Mouse (Mus musculus) lung, adult 2 months (tissue): ENCODE measurements around the gene Plxna1.

Source experiments
- CTCF ChIP-seq: fragments of 200-500 bp; IDR thresholded peaks from 2 replicates; pipeline ENCODE4 v1.5.1; 2011; ENCODE audit warnings: mild to moderate bottlenecking, low read length, control low read depth; ENCODE audit not compliant: insufficient read depth
- POLR2A ChIP-seq: fragments of 200-500 bp; IDR thresholded peaks from 2 replicates; pipeline ENCODE4 v1.6.1; 2011; ENCODE audit warnings: low read depth, mild to moderate bottlenecking, control low read depth, low read length, borderline replicate concordance; ENCODE audit errors: extremely low read depth

DNA sequence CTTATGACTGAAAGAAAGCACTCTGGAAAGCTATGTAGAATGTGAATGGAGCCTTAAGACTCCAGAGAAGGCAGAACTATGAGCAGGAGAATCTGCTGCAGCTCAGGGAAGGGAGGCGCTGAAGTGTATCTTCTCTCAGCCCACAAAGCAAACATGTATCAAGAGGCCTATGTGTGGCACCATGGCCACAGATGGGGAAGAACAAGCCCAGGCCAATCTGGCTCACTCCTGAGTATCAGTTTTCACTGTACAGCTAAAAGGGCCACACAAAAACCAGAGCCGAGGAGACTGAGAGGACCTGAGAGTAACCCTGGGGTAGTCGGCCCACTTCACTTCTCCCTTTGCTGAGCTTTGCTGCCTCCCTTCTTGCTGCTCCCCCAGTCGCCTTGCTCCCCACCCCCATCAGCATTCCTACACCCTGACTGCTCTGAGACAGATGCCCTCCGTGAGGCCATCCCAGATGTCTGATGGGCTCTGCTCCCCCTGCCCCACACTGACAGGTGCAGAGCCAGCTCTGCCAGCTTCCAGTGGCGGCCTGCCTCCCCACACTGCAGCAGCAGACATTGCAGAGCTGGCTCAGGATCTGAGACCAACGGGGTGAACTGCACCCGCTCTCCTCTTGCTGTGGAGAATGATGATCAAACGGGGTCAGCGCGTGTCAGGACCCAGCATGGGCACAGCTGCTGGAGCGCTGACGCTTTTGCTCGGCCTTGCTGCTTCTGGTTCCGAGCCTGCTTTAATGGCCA is 34.5 kb downstream of the Plxna1 start:
- no peak for TF ChIP-seq CTCF
- no peak for TF ChIP-seq POLR2A
